Mouse (Mus musculus) right cerebral cortex, postnatal 14 days (tissue): ENCODE results near the gene Nxpe3.

Experiments used
- DNase-seq: peaks from one replicate; pipeline ENCODE4 v3.0.0; 2022

Nxpe3 gene

GRCm38 (mm10) chr16:55835798-55836197 is 59.3 kb downstream of the Nxpe3 start:
- DNase-seq: no peak

GRCm38 (mm10) chr16:55832617-55833016 is 62.5 kb downstream of the Nxpe3 start:
- no peak for DNase-seq

GRCm38 (mm10) chr16:55832040-55832439 is 63.0 kb downstream of the Nxpe3 start:
- no peak for DNase-seq

- no peak for DNase-seq
These were observed 63.6 kb downstream of the Nxpe3 start for GRCm38 (mm10) chr16:55831451-55831850.

GRCm38 (mm10) chr16:55823398-55824155 is 71.5 kb downstream of the Nxpe3 start:
- no peak for DNase-seq

- no peak for DNase-seq
These were observed 72.2 kb downstream of the Nxpe3 start for GRCm38 (mm10) chr16:55822741-55823397.

GRCm38 (mm10) chr16:55821997-55822740 is 72.9 kb downstream of the Nxpe3 start:
- DNase-seq: peak; percentile 75

- DNase-seq: no peak
These were observed 73.5 kb downstream of the Nxpe3 start for GRCm38 (mm10) chr16:55821571-55821981.

GRCm38 (mm10) chr16:55820916-55821570 is 74.0 kb downstream of the Nxpe3 start:
- no peak for DNase-seq

GRCm38 (mm10) chr16:55820161-55820915 is 74.7 kb downstream of the Nxpe3 start:
- no peak for DNase-seq

GRCm38 (mm10) chr16:55819186-55819861 is 75.8 kb downstream of the Nxpe3 start:
- no peak for DNase-seq

- no peak for DNase-seq
These were observed 77.2 kb downstream of the Nxpe3 start for GRCm38 (mm10) chr16:55817717-55818515.

- DNase-seq: no peak
These were observed 78.7 kb downstream of the Nxpe3 start for GRCm38 (mm10) chr16:55816202-55816941.

- DNase-seq: no peak
These were observed 79.6 kb downstream of the Nxpe3 start for GRCm38 (mm10) chr16:55815466-55815865.

GRCm38 (mm10) chr16:55814686-55815085 is 80.4 kb downstream of the Nxpe3 start:
- DNase-seq: no peak

GRCm38 (mm10) chr16:55813916-55814315 is 81.2 kb downstream of the Nxpe3 start:
- DNase-seq: no peak

GRCm38 (mm10) chr16:55811792-55812191 is 83.3 kb downstream of the Nxpe3 start:
- DNase-seq: no peak

- DNase-seq: no peak
These were observed 85.1 kb downstream of the Nxpe3 start for GRCm38 (mm10) chr16:55809779-55810514.

- DNase-seq: no peak
These were observed 85.7 kb downstream of the Nxpe3 start for GRCm38 (mm10) chr16:55809345-55809744.
